Mouse (Mus musculus) layer of hippocampus, adult 2 months (tissue): ENCODE measurements at regions not wholly inside any gene's neighbourhood (a gene's known extent, or its start where the extent isn't known, plus 50 kb on each side); places are given as distances from the start of the nearest gene placed in this dataset.

Experiments used
- DNase-seq, 2 experiments: peaks; one replicate each; pipeline ENCODE4 v3.0.0; 2022; ENCODE audit warnings: low spot score in 2 of 2
- H3K27ac ChIP-seq: fragments of 200-600 bp; 2 replicates; pipeline ENCODE4 v1.8.1; 2022
- H3K4me3 ChIP-seq: fragments of 200-600 bp; 2 replicates; pipeline ENCODE4 v1.8.1; 2022; ENCODE audit warnings: mild to moderate bottlenecking
- CTCF ChIP-seq: fragments of 200-600 bp; conservative IDR thresholded peaks from 2 replicates; pipeline ENCODE4 v1.8.1; 2022; ENCODE audit warnings: antibody characterized with exemption, mild to moderate bottlenecking, moderate library complexity

DNA sequence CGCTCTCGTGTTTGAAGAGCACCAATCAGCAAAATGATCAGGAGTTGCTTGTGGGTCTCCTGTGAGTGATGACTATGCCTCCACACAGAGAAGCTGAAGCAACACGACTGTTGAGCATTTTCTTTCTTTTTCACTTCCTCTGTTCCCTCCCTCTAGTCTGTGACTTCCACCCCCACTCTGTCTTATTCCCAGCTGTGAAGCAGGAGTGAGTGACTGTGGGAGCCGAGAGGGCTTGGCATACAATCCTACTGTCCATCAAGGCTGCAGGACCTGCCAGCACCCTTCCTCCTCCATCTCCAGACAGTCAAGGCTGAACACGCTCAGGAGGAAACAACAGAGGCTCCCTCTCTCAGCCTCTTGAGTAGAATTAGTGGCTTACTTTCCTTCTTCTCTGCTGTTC lies 401.3 kb downstream of the Plcl1 start:
- no peak overlapping the region for H3K4me3 ChIP-seq
- TF ChIP-seq CTCF: no peak
- DNase-seq: no peak
- H3K27ac ChIP-seq: no peak overlapping the region

GRCm38 (mm10) chr1:55808724-55809519 lies 403.2 kb downstream of the Plcl1 start:
- H3K4me3 ChIP-seq: no peak overlapping the region
- DNase-seq: no peak
- TF ChIP-seq CTCF: no peak
- no peak overlapping the region for H3K27ac ChIP-seq

DNA sequence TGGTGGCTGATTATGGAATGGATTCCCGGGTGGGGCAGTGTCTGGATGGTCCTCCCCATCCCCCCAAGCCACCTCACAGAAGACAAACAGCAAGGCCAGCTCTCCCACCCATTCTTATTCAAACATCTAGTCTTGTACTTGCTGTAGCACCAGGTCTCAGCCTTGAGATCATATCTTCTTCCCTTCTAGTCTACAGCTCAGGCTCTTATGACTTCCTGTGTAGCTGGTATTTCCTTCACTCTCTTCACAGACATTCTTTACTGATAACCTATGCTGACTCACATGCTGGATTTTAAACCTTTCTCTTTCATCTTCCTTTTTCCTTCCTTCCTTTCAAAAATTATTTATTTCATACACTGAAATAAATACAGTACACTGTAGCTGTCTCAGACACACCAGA lies 406.8 kb downstream of the Plcl1 start:
- TF ChIP-seq CTCF: no peak
- DNase-seq: no peak
- H3K4me3 ChIP-seq: no peak overlapping the region
- no peak overlapping the region for H3K27ac ChIP-seq

GRCm38 (mm10) chr1:55820866-55821500 lies 415.3 kb downstream of the Plcl1 start:
- TF ChIP-seq CTCF: no peak
- H3K4me3 ChIP-seq: no peak overlapping the region
- no peak for DNase-seq
- no peak overlapping the region for H3K27ac ChIP-seq

DNA sequence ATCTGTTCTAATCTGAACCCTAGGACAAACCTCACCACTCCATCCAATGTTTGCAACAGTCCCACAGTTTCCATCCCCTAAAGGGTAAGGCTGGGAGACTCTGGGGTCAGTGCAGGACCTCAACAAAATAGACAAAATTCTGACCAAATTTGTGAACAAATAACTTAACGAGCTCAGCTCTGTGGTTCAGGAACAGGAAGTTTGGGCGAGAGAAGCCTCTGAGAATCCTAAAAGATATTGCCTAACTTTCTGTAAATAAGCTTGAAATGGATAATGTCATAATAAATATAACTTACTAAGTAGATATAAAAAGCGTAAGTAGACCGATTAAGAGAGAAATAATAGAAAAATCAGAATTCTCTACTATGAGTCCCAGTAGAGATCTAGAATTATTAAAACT lies 416.9 kb downstream of the Plcl1 start:
- Histone ChIP-seq H3K27ac (no peak overlapping the region), H3K4me3 (no peak overlapping the region)
- TF ChIP-seq CTCF: no peak
- no peak for DNase-seq

- Histone ChIP-seq H3K4me3 (no peak overlapping the region), H3K27ac (no peak overlapping the region)
- TF ChIP-seq CTCF: no peak
- DNase-seq: no peak
Observed at GRCm38 (mm10) chr1:55827191-55827590, 421.5 kb downstream of the Plcl1 start.

DNA sequence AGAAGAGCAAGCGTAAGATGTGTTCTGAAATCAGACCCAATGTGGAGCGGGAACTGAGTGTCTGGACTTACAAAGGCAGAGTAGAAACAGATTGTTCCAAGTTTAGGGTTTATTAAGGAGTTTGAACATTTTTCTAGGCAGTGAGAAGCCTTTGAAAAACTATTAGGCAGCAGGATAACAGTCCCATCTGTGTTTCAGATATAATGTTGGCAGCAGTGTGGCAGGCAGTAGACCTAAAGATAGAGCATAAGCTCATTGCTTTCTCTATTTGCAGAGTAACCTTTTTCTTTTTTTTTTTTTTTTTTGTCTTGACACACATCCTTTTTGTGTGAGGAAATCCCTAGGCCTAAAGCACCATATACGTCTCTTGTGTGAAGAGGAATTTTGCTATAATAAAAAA lies 429.6 kb downstream of the Plcl1 start:
- peak overlapping the region; percentile 68 for H3K27ac ChIP-seq
- DNase-seq: peak in 1 of 2 experiments; percentile 45
- TF ChIP-seq CTCF: no peak
- no peak overlapping the region for H3K4me3 ChIP-seq

GRCm38 (mm10) chr1:55836750-55837149 lies 431.0 kb downstream of the Plcl1 start:
- DNase-seq: no peak
- no peak for TF ChIP-seq CTCF
- peak overlapping the region; percentile 68; the same call in 1 of the 2 replicates for H3K27ac ChIP-seq

DNA sequence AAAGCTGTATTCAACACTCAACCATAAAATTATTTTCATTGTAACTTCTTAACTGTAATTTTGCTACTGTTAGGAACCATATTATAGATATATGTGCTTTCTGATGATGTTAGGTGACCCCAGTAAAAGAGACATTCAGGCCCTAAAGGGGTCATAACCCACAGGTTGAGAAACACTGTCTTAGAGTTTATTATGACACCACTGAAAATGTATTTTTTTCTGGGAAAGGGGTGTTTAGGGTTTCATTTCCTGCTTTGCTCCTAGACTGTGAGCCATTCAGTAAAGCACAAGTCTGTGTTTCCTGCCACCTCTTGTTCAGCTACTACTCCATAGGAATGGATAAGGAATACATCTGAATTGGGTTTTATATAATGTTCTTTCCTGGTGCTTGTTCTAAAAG lies 431.6 kb downstream of the Plcl1 start:
- peak overlapping the region; percentile 68; the same call in 1 of the 2 replicates for H3K27ac ChIP-seq
- no peak for TF ChIP-seq CTCF
- no peak overlapping the region for H3K4me3 ChIP-seq
- no peak for DNase-seq

More at GRCm38 (mm10) chr1:55836750-55837149, 431.0 kb downstream of the Plcl1 start:
- H3K4me3 ChIP-seq: no peak overlapping the region

DNA sequence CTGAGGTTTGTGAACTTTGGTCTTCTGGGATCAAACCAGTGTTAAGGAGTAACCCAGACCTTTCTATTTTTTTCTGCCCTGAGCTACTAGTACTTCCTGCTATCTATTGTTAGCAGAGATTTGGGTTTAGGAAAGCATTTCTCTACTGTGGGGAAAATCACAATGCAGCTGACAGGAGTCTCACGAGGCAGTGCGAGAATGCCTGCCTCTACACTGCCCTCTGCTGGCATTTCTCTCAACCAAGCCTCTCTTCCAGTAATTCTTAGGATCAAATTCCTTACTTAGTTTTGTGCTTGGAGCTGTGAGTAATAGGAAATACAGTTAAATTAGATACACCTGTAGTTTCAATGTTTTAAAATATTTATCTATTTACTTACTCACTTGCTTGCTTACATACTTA lies 432.4 kb downstream of the Plcl1 start:
- Histone ChIP-seq H3K27ac (no peak overlapping the region), H3K4me3 (no peak overlapping the region)
- peak; percentile 65 to 72 for DNase-seq
- peak; percentile 96 for TF ChIP-seq CTCF

DNA sequence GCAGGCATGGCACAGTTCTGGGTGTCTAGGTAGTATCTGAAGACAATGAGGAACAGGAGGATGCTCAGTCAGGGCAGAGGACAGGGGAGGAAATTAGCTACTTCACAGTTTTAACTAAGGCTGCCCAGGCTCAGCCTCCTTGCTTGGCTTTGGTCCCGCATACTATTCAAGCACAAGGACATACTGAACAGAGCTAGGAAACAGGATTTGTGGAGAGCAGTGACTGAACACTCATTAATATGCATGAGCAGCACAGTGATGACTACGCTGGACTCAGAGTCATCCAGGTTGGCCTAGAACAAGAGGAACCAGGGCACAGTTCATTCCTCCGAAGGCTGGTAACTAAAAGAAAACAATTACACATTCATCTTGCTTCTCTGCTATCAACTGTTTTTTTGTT lies 443.1 kb downstream of the Plcl1 start:
- Histone ChIP-seq H3K4me3 (no peak overlapping the region), H3K27ac (no peak overlapping the region)
- no peak for DNase-seq
- TF ChIP-seq CTCF: no peak

GRCm38 (mm10) chr1:55852354-55852753 lies 446.6 kb downstream of the Plcl1 start:
- no peak for DNase-seq
- Histone ChIP-seq H3K4me3 (no peak overlapping the region), H3K27ac (no peak overlapping the region)
- TF ChIP-seq CTCF: no peak

GRCm38 (mm10) chr1:55859113-55859512 lies 453.4 kb downstream of the Plcl1 start:
- no peak for TF ChIP-seq CTCF
- no peak for DNase-seq
- H3K27ac ChIP-seq: no peak overlapping the region
- H3K4me3 ChIP-seq: no peak overlapping the region

GRCm38 (mm10) chr1:55863113-55863512 lies 457.4 kb downstream of the Plcl1 start:
- no peak overlapping the region for H3K4me3 ChIP-seq
- no peak for DNase-seq
- no peak for TF ChIP-seq CTCF
- no peak overlapping the region for H3K27ac ChIP-seq
